Comparison of ENCODE assay signal across 8 mouse cellular contexts in the genomic region with DNA sequence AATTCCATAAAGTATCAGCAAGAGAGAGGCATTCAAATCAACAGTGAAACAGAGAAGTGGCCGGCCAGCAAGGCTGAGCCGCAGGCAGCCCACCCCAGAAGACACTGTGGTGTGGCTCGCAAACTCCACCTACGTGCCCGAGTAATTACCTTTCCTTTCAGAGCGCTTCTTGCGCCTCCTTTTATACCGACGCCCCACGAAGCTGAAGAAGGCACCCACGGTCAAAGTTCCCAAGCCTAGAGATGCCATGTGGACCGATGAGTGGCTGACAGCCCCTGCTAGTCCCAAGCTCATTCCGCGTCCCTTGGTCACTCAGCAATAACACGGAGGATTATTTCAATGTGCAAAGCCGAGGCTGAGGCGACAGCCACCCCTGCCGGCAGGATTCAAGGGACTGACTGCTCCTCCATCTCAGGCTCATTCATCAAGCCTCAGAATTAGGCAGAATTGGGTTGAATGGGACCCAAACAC.
DNase-seq lines count a peak whose midpoint lies in the region; ATAC-seq lines count a peak whose summit lies in the region.

No protein-coding gene starts in this region.

- H3K36me3 ChIP-seq in kidney, embryonic 14.5 days (ENCODE audit: control insufficient read depth, insufficient read depth, low read length), result no peaks in the 10 kb centered on the region
- H3K36me3 ChIP-seq in heart, embryonic 13.5 days, result no peaks in the 10 kb centered on the region
- no peaks in the 10 kb centered on the region for H3K36me3 ChIP-seq in limb, embryonic 11.5 days (ENCODE audit: control insufficient read depth, insufficient read depth, low read length)

- H3K9ac ChIP-seq in kidney, embryonic 14.5 days (ENCODE audit: low read depth, low read length), result peak overlapping the region; percentile 28; the same call in 1 of the 2 replicates
- peak overlapping the region; percentile 76 for H3K9ac ChIP-seq in heart, embryonic 13.5 days
- 0 out of 2 replicates have a peak overlapping the region, but pooled peaks have one; percentile 19 for H3K9ac ChIP-seq in limb, embryonic 11.5 days (ENCODE audit: low read length)

- no peaks in the 10 kb centered on the region for H3K27me3 ChIP-seq in kidney, embryonic 14.5 days (ENCODE audit: control insufficient read depth, insufficient read depth, low read length)
- H3K27me3 ChIP-seq in heart, embryonic 13.5 days (replicated peaks), result no peaks in the 10 kb centered on the region
- no peaks in the 10 kb centered on the region for H3K27me3 ChIP-seq in limb, embryonic 11.5 days (ENCODE audit: control insufficient read depth, insufficient read depth, low read length)

- H3K27ac ChIP-seq in kidney, embryonic 14.5 days (ENCODE audit: low read depth, low read length), result no peak overlapping the region
- H3K27ac ChIP-seq in heart, embryonic 13.5 days (replicated peaks), result peak overlapping the region; percentile 25
- H3K27ac ChIP-seq in limb, embryonic 11.5 days (replicated peaks; ENCODE audit: low read depth, low read length), result no peak overlapping the region

- peak overlapping the region; percentile 31; the same call in 1 of the 2 replicates for H3K4me3 ChIP-seq in kidney, embryonic 14.5 days (ENCODE audit: low read length)
- H3K4me3 ChIP-seq in heart, embryonic 13.5 days, result peak overlapping the region; percentile 50
- H3K4me3 ChIP-seq in limb, embryonic 11.5 days (ENCODE audit: low read depth, low read length), result 0 out of 2 replicates have a peak overlapping the region, but pooled peaks have one; percentile 8

- no peaks in the 10 kb centered on the region for H3K4me1 ChIP-seq in kidney, embryonic 14.5 days (ENCODE audit: control insufficient read depth, insufficient read depth, low read length)
- peaks cover 65% of the 10 kb centered on the region for H3K4me1 ChIP-seq in heart, embryonic 13.5 days
- H3K4me1 ChIP-seq in limb, embryonic 11.5 days (ENCODE audit: control insufficient read depth, insufficient read depth, low read length), result peaks cover 3% of the 10 kb centered on the region; the same call in 1 of the 2 replicates

- DNase-seq in kidney, adult 11 months, result no peak
- DNase-seq in embryo, embryonic 11 days, result peak; percentile 64
- peak; percentile 35 for DNase-seq in limb, embryonic 11.5 days (ENCODE audit: low spot score)
- DNase-seq in retina, postnatal 1 day, result peak; percentile 76
- no peak for DNase-seq in natural killer cell, adult 2 months (ENCODE audit: low spot score in 2 of 2)
- no peak for DNase-seq in lung, postnatal 14 days

- no peaks in the 10 kb centered on the region for H3K9me3 ChIP-seq in kidney, embryonic 14.5 days (ENCODE audit: control insufficient read depth, low read length)
- H3K9me3 ChIP-seq in heart, embryonic 13.5 days, result no peaks in the 10 kb centered on the region
- H3K9me3 ChIP-seq in limb, embryonic 11.5 days (ENCODE audit: control insufficient read depth, low read length), result no peaks in the 10 kb centered on the region

- ATAC-seq in kidney, embryonic 14.5 days (ENCODE audit: low FRiP score, low TSS enrichment), result no peak
- no peak for ATAC-seq in heart, embryonic 13.5 days (ENCODE audit: extremely low read depth, insufficient number of reproducible peaks, low FRiP score, low TSS enrichment)
- no peak for ATAC-seq in limb, embryonic 11.5 days (ENCODE audit: insufficient number of reproducible peaks, low FRiP score, low TSS enrichment, low read depth)

- 11% methylated on average over 18 of the region's 18 CpGs for WGBS in kidney, embryonic 14.5 days
- 29% methylated on average over 18 of the region's 18 CpGs for WGBS in heart, embryonic 13.5 days
- WGBS in limb, embryonic 11.5 days, result 29% methylated on average over 18 of the region's 18 CpGs

- peak overlapping the region; percentile 58 for H3K4me2 ChIP-seq in kidney, embryonic 14.5 days (replicated peaks; ENCODE audit: low read depth, low read length)
- H3K4me2 ChIP-seq in heart, embryonic 13.5 days, result peak overlapping the region; percentile 72
- peak overlapping the region; percentile 44 for H3K4me2 ChIP-seq in limb, embryonic 11.5 days (ENCODE audit: low read depth, severe bottlenecking)

Comparison
In these comparisons a context has a peak if more than half of its experiments do, and no peak if none do; other contexts are left out.
1. H3K9ac ChIP-seq: peak in every context shown above with its lines; median percentile 76 in heart, embryonic 13.5 days; 28 in kidney, embryonic 14.5 days; 19 in limb, embryonic 11.5 days.
2. DNase-seq: peak in embryo, embryonic 11 days (single experiment), limb, embryonic 11.5 days (single experiment) and retina, postnatal 1 day (single experiment); none in kidney, adult 11 months (single experiment), natural killer cell, adult 2 months (0 of 2) and lung, postnatal 14 days (single experiment).
3. Peak in every context shown above with its lines, with median percentiles within 50 percentile points of each other: H3K4me2 ChIP-seq and H3K4me3 ChIP-seq.